Mouse (Mus musculus) heart, adult 2 months (tissue): ENCODE results near the gene Ttk. TPM values are rescaled to one million over a fixed set of nuclear protein-coding genes. Genes with fewer than 3 reads are reported as not detected.
A peak's percentile ranks its signal among the peaks of the same experiment; 100 is the strongest.

Experiments
- DNase-seq, 2 experiments: peaks; one replicate each; pipeline ENCODE4 v3.0.0; 2021
- H3K27ac ChIP-seq: fragments of 200-600 bp; 2 replicates; pipeline ENCODE4 v1.8.1; 2022
- H3K27me3 ChIP-seq: fragments of 200-500 bp; 2 replicates; pipeline ENCODE4 v1.6.1; 2012; ENCODE audit warnings: mild to moderate bottlenecking, low read length, inconsistent platforms, mixed read lengths; ENCODE audit not compliant: control insufficient read depth, insufficient read depth
- H3K36me3 ChIP-seq: fragments of 200-500 bp; 2 replicates; pipeline ENCODE4 v1.6.1; 2012; ENCODE audit warnings: low read length, inconsistent platforms; ENCODE audit not compliant: control insufficient read depth, insufficient read depth
- H3K4me1 ChIP-seq: fragments of 200-500 bp; 2 replicates; pipeline ENCODE4 v1.6.1; 2011; ENCODE audit warnings: low read length; ENCODE audit not compliant: control insufficient read depth, insufficient read depth
- H3K4me3 ChIP-seq: fragments of 200-600 bp; 2 replicates; pipeline ENCODE4 v1.8.1; 2022
- H3K79me2 ChIP-seq: fragments of 200-500 bp; replicated peaks from 2 replicates; pipeline ENCODE4 v1.6.1; 2012; ENCODE audit warnings: mild to moderate bottlenecking, inconsistent platforms, low read length, moderate library complexity, mixed read lengths; ENCODE audit not compliant: control insufficient read depth, insufficient read depth
- H3K9ac ChIP-seq: fragments of 200-500 bp; 2 replicates; pipeline ENCODE4 v1.6.1; 2012; ENCODE audit warnings: low read depth, mild to moderate bottlenecking, control low read depth, inconsistent platforms, low read length, mixed read lengths
- CTCF ChIP-seq: fragments of 200-600 bp; IDR thresholded peaks from 2 replicates; pipeline ENCODE4 v1.8.1; 2022; ENCODE audit warnings: antibody characterized with exemption, mild to moderate bottlenecking, moderate library complexity
- EP300 ChIP-seq: fragments of 200-500 bp; IDR thresholded peaks from 2 replicates; pipeline ENCODE4 v1.6.1; 2011; ENCODE audit warnings: low read depth, low read length, control low read depth; ENCODE audit not compliant: insufficient read depth
- POLR2A ChIP-seq: fragments of 200-500 bp; IDR thresholded peaks from 2 replicates; pipeline ENCODE4 v1.6.1; 2011; ENCODE audit warnings: mild to moderate bottlenecking, low read depth, low read length, control low read depth; ENCODE audit not compliant: insufficient read depth
- WGBS: fragments of 180-500 bp; shearing (Covaris S2); methylation state at CpG from one replicate; pipeline ENCODE4 v1.1.7; 2018; 5-methylcytosine and 5-hydroxymethylcytosine counted together
- intact Hi-C: fragments of 180-260 bp; cut with DNase I; formaldehyde crosslinking; loops from one replicate; pipeline ENCODE4 v1.15.1; 2025
- polyA plus RNA-seq: library from polyadenylated mRNA; depleted of rRNA; stranded (reverse); fragments of >200 nt; gene quantifications from 2 replicates; pipeline ENCODE4 v1.2.3, GENCODE M21; 2012
- total RNA-seq, 2 experiments: library from RNA; stranded (reverse); gene quantifications; 2 replicates each; pipeline ENCODE4 v1.2.3; 2021

The Ttk gene
- total and polyA plus RNA-seq, 3 experiments: 0.04 to 0.39 (median 0.08) TPM

- H3K4me3 ChIP-seq: no peak overlapping the region
- no peak for DNase-seq
- TF ChIP-seq EP300 (no peak), POLR2A (no peak), CTCF (no peak)
- H3K36me3 ChIP-seq: no peaks in the 10 kb centered on the region
- no peaks in the 10 kb centered on the region for H3K27me3 ChIP-seq
- no peak overlapping the region for H3K27ac ChIP-seq
- WGBS: 64% methylated on average over 5 of the region's 5 CpGs
- H3K4me1 ChIP-seq: no peaks in the 10 kb centered on the region
- no peak overlapping the region for H3K9ac ChIP-seq
- H3K79me2 ChIP-seq: no peaks in the 10 kb centered on the region
- intact Hi-C loops: no loop called here
Measured at GRCm38 (mm10) chr9:83822925-83823324, 11.6 kb upstream of the Ttk start.

GRCm38 (mm10) chr9:83829896-83830295 is 4.6 kb upstream of the Ttk start:
- TF ChIP-seq POLR2A (no peak), EP300 (no peak), CTCF (no peak)
- no peaks in the 10 kb centered on the region for H3K27me3 ChIP-seq
- intact Hi-C loops: loop anchor here (5.0 kb wide), 2 partner anchors 97 to 278 kb away; partner anchors contain the start of gene Bckdhb
- no peak overlapping the region for H3K27ac ChIP-seq
- no peaks in the 10 kb centered on the region for H3K36me3 ChIP-seq
- 76% methylated on average over 5 of the region's 5 CpGs for WGBS
- no peaks in the 10 kb centered on the region for H3K79me2 ChIP-seq
- DNase-seq: no peak
- no peaks in the 10 kb centered on the region for H3K4me1 ChIP-seq
- no peak overlapping the region for H3K9ac ChIP-seq
- H3K4me3 ChIP-seq: no peak overlapping the region

GRCm38 (mm10) chr9:83831152-83831551 is 3.3 kb upstream of the Ttk start:
- TF ChIP-seq EP300 (no peak), CTCF (no peak), POLR2A (no peak)
- intact Hi-C loops: loop anchor here (5.0 kb wide), 2 partner anchors 96 to 279 kb away; partner anchors contain the start of gene Bckdhb
- WGBS: 72% methylated on average over 8 of the region's 8 CpGs
- Histone ChIP-seq H3K4me1 (no peaks in the 10 kb centered on the region), H3K27me3 (no peaks in the 10 kb centered on the region), H3K36me3 (no peaks in the 10 kb centered on the region), H3K4me3 (no peak overlapping the region), H3K27ac (no peak overlapping the region), H3K9ac (no peak overlapping the region), H3K79me2 (no peaks in the 10 kb centered on the region)
- no peak for DNase-seq

GRCm38 (mm10) chr9:83834748-83835313 is 342 bp downstream of the Ttk start:
- H3K9ac ChIP-seq: peak overlapping the region; percentile 43; the same call in 1 of the 2 replicates
- H3K27me3 ChIP-seq: no peaks in the 10 kb centered on the region
- intact Hi-C loops: loop anchor here (2.0 to 5.0 kb wide), 3 partner anchors 28 to 283 kb away; partner anchors contain the start of genes Bckdhb and Elovl4
- peak overlapping the region; percentile 79 for H3K4me3 ChIP-seq
- WGBS: under 1% methylated on average over 27 of the region's 27 CpGs
- no peak for TF ChIP-seq POLR2A
- no peak for TF ChIP-seq CTCF
- no peak for TF ChIP-seq EP300
- DNase-seq: no peak
- no peak overlapping the region; the same call in 1 of the 2 replicates for H3K27ac ChIP-seq
- H3K79me2 ChIP-seq: no peaks in the 10 kb centered on the region
- H3K4me1 ChIP-seq: no peaks in the 10 kb centered on the region
- no peaks in the 10 kb centered on the region for H3K36me3 ChIP-seq

- H3K79me2 ChIP-seq: no peaks in the 10 kb centered on the region
- WGBS: 94% methylated on average over 3 of the region's 3 CpGs
- intact Hi-C loops: no loop called here
- H3K27ac ChIP-seq: no peak overlapping the region
- H3K36me3 ChIP-seq: no peaks in the 10 kb centered on the region
- no peaks in the 10 kb centered on the region for H3K27me3 ChIP-seq
- no peak for TF ChIP-seq EP300
- no peak for TF ChIP-seq POLR2A
- no peak for TF ChIP-seq CTCF
- H3K9ac ChIP-seq: no peak overlapping the region
- no peak for DNase-seq
- H3K4me3 ChIP-seq: no peak overlapping the region
- no peaks in the 10 kb centered on the region for H3K4me1 ChIP-seq
Measured at GRCm38 (mm10) chr9:83852464-83852863, 18.0 kb downstream of the Ttk start.

- 69% methylated on average over 4 of the region's 4 CpGs for WGBS
- Histone ChIP-seq H3K27ac (no peak overlapping the region), H3K36me3 (no peaks in the 10 kb centered on the region), H3K79me2 (no peaks in the 10 kb centered on the region), H3K9ac (no peak overlapping the region), H3K4me1 (no peaks in the 10 kb centered on the region), H3K27me3 (no peaks in the 10 kb centered on the region), H3K4me3 (no peak overlapping the region)
- no peak for DNase-seq
- intact Hi-C loops: no loop called here
- TF ChIP-seq POLR2A (no peak), CTCF (no peak), EP300 (no peak)
Measured at GRCm38 (mm10) chr9:83865165-83865564, 30.7 kb downstream of the Ttk start.
